ENCODE assay signal across 9 mouse cellular contexts in the genomic region with DNA sequence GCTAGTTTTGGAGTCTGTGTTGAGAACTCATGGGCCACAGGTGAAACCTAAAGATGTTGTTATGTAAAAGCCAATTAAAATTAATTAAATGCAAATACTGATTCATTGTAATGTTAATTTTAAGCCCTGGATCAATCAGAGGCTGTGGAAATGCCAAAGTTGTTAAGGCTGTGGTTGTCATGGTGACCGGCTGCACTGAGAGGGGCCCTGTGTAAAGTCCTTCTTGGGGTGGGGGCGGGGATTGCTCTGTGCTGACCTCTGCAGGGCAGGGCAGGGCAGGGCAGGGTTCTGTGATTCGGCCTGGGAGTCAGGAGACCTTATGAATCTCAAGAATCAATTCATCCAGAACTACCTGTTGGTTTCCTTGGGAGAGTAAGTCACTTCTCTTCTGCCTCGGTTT. TPM values are rescaled to one million over a fixed set of nuclear protein-coding genes. Genes with fewer than 3 reads are reported as not detected.
DNase-seq lines count a peak whose midpoint lies in the region; ATAC-seq and TF ChIP-seq lines count a peak whose summit lies in the region.
"Had no signal": no experiment of that assay in that cellular context is flagged by ENCODE, and none has a peak within 500 bp of the region (broad histone marks: within the 10 kb centered on the region; RNA-seq: fewer than 3 reads in every experiment).

No protein-coding gene starts in this region.

- peaks cover 36% of the 10 kb centered on the region for H3K4me1 ChIP-seq in kidney, adult 2 months (ENCODE audit: control insufficient read depth, insufficient read depth, low read length)
- H3K4me1 ChIP-seq in limb, embryonic 11.5 days (ENCODE audit: control insufficient read depth, insufficient read depth, low read length), result peaks cover 38% of the 10 kb centered on the region
- H3K4me1 ChIP-seq in neural tube, embryonic 12.5 days, result peaks cover 18% of the 10 kb centered on the region; the same call in 1 of the 2 replicates

- peak; percentile 38; the same call in 1 of the 2 replicates for TF ChIP-seq CTCF in kidney, adult 2 months (conservative IDR thresholded peaks at IDR 0.05; ENCODE audit: insufficient read depth, insufficient read length, low read depth, low read length)

- DNase-seq in kidney, adult 2 months, result no peak
- DNase-seq in kidney, postnatal 36 days, result no peak
- DNase-seq in embryo, embryonic 9.5 days (ENCODE audit: extremely low spot score), result peak; percentile 68
- DNase-seq in limb, embryonic 11.5 days (ENCODE audit: low spot score), result peak; percentile 62
- DNase-seq in adrenal gland, adult (ENCODE audit: inconsistent age in 2 of 2, low spot score in 1 of 2), result no peak
- no peak for DNase-seq in gastrocnemius, postnatal 4 days (ENCODE audit: low spot score in 2 of 2)
- no peak for DNase-seq in gastrocnemius, postnatal 10 days

- H3K36me3 ChIP-seq in kidney, adult 2 months (ENCODE audit: control insufficient read depth, insufficient read depth, low read length), result no peaks in the 10 kb centered on the region
- no peaks in the 10 kb centered on the region for H3K36me3 ChIP-seq in limb, embryonic 11.5 days (ENCODE audit: control insufficient read depth, insufficient read depth, low read length)
- no peaks in the 10 kb centered on the region for H3K36me3 ChIP-seq in neural tube, embryonic 12.5 days

- WGBS in kidney, adult 2 months, result 48% methylated on average over 4 of the region's 4 CpGs
- WGBS in limb, embryonic 11.5 days, result 11% methylated on average over 4 of the region's 4 CpGs
- WGBS in neural tube, embryonic 12.5 days, result 16% methylated on average over 4 of the region's 4 CpGs

- H3K27me3 ChIP-seq in kidney, adult 2 months (replicated peaks; ENCODE audit: control insufficient read depth, insufficient read depth, low read length), result no peaks in the 10 kb centered on the region
- H3K27me3 ChIP-seq in limb, embryonic 11.5 days (ENCODE audit: control insufficient read depth, insufficient read depth, low read length), result no peaks in the 10 kb centered on the region
- no peaks in the 10 kb centered on the region for H3K27me3 ChIP-seq in neural tube, embryonic 12.5 days (replicated peaks)

- no peak overlapping the region for H3K9ac ChIP-seq in limb, embryonic 11.5 days (ENCODE audit: low read length)
- no peak overlapping the region for H3K9ac ChIP-seq in neural tube, embryonic 12.5 days

- peak overlapping the region; percentile 21; the same call in 1 of the 2 replicates for H3K4me2 ChIP-seq in limb, embryonic 11.5 days (ENCODE audit: low read depth, severe bottlenecking)
- no peak overlapping the region for H3K4me2 ChIP-seq in neural tube, embryonic 12.5 days (replicated peaks)

- H3K4me3 ChIP-seq in kidney, adult 2 months (ENCODE audit: insufficient read depth, low read depth, low read length), result no peak overlapping the region
- no peak overlapping the region for H3K4me3 ChIP-seq in limb, embryonic 11.5 days (ENCODE audit: low read depth, low read length)
- no peak overlapping the region for H3K4me3 ChIP-seq in neural tube, embryonic 12.5 days
- H3K4me3 ChIP-seq: left cerebral cortex, adult 2 months had no signal

- no peak for TF ChIP-seq POLR2A in kidney, adult 2 months (IDR thresholded peaks at IDR 0.05; ENCODE audit: low read depth, low read length)

- H3K27ac ChIP-seq in kidney, adult 2 months (ENCODE audit: insufficient read depth, low read depth, low read length), result no peak overlapping the region
- H3K27ac ChIP-seq in limb, embryonic 11.5 days (replicated peaks; ENCODE audit: low read depth, low read length), result peak overlapping the region; percentile 66; the same call in 1 of the 2 replicates
- H3K27ac ChIP-seq in neural tube, embryonic 12.5 days, result no peak overlapping the region
- H3K27ac ChIP-seq: left cerebral cortex, adult 2 months had no signal

- H3K9me3 ChIP-seq in limb, embryonic 11.5 days (ENCODE audit: control insufficient read depth, low read length), result no peaks in the 10 kb centered on the region
- H3K9me3 ChIP-seq in neural tube, embryonic 12.5 days, result no peaks in the 10 kb centered on the region

- peak; percentile 59; the same call in 1 of the 2 replicates for ATAC-seq in limb, embryonic 11.5 days (ENCODE audit: insufficient number of reproducible peaks, low FRiP score, low TSS enrichment, low read depth)
- peak; percentile 38; the same call in 1 of the 2 replicates for ATAC-seq in neural tube, embryonic 12.5 days (ENCODE audit: low FRiP score, low read depth)

RNA-seq across cellular contexts. Expression of gene Hpcal1, which starts 18.8 kb away (rescaled TPM):
- 128 and 144 TPM in 2 replicates for polyA plus RNA-seq in kidney, adult 2 months (2012; rRNA removed)
- polyA plus RNA-seq in limb, embryonic 11.5 days (2014; fragmentation: Nextera tagmentation; extraction: Ambion mirVana), result 29.5 and 31.1 TPM in 2 replicates
- polyA plus RNA-seq in neural tube, embryonic 12.5 days (2016; fragmentation: Nextera tagmentation; extraction: Ambion mirVana), result 35.1 and 38.6 TPM in 2 replicates
- 10 to 100 TPM; 21.7 to 23.0 TPM for total RNA-seq in gastrocnemius, postnatal 4 days (2021)
- total RNA-seq in gastrocnemius, postnatal 10 days (2021), result 10 to 100 TPM; 13.9 to 14.0 TPM

Comparison
In these comparisons a context has a peak if more than half of its experiments do, and no peak if none do; other contexts are left out.
1. DNase-seq: peak in embryo, embryonic 9.5 days (single experiment) and limb, embryonic 11.5 days (single experiment); none in kidney, adult 2 months (single experiment), kidney, postnatal 36 days (0 of 2), adrenal gland, adult (0 of 2), gastrocnemius, postnatal 4 days (0 of 2) and gastrocnemius, postnatal 10 days (single experiment).